Mouse (Mus musculus) cerebellum, adult 8-10 months (tissue): Measurements from ENCODE around the gene Idh3b.

ENCODE experiments used
- DNase-seq: peaks from one replicate; pipeline ENCODE4 v3.0.0; 2022

Gene Idh3b

GRCm38 (mm10) chr2:130262398-130262797, 21.9 kb downstream of the Idh3b start:
- DNase-seq = no peak

DNA sequence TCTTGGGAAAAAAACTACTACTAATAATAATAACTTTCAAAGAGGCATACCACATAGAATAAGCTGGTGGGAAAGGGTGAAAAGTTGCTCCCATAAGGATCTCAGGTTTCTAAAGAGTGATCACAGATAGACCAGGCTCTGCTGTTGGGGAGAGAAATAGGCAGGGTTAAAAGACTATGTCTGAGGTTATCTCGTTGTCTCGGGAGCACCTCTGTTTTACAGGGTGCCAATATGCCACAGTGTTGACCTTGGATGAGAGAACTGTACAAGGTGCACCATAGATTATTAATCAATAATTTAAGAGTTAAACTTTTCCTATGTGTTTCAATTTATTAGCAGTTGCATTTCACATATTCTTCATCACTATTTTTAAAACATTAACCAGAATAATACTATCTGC, 22.4 kb downstream of the Idh3b start:
- no peak for DNase-seq

DNA sequence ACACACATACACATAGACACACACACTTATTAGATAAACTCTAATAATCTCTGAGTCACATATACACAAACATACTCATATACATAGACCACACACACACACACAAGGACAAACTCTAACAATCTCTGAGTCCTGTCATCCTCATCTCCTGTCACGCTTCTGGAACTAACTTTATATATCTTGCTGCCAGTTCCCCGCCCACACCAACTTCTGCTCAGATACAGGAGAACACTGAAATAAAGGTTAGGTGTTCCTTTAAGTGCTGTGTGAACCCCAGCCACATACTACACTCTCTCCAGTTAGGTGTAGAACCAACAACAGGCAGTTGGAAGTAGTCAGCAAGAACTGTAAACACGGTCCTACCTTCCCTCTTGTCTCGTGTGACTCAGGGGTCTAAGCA, 23.5 kb downstream of the Idh3b start:
- no peak for DNase-seq

DNA sequence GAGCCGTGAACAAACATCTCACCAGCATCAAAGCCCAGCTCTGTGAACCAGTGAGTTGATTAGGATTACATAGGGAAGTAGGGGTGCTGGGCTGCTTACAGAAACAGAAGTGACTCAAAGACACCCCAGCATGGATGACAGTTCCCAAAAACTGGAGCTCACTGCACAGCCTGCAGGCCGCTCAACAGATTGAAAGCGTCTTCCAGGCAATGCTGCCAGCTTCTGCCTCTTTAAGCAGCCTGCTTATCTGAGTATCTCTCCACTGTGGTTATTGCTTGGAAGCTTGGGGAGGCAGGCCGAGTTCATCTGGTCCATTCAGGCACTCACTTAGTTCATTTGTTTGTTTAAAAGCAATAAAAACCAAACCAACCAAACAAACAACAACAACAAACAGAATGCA, 27.6 kb downstream of the Idh3b start:
- no peak for DNase-seq

DNA sequence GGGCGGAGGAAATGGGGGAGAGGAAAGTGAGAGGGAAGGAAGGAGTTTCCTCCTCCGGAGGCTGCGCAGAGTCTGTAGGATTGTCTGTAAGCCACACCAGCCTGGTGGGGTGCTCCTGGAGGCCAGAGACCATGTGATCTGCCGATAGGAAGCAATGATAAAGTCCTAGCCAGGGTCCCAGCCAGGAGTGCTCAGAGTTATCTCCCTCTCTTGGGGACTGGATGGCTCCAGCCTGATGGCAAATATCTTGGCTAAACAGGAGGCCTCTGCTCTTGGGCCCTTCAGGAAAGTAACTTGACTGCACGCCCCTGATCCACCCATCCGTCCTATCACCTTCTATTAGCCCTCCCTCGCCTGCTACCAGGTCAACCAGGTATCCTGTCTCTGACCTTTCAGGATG, 36.1 kb downstream of the Idh3b start:
- no peak for DNase-seq

- peak; percentile 17 for DNase-seq
Measured at GRCm38 (mm10) chr2:130246912-130247311, 37.4 kb downstream of the Idh3b start.
